Mouse (Mus musculus) intestine, embryonic 14.5 days (tissue): Measurements from ENCODE around the gene Rnf208. TPM values are rescaled to one million over a fixed set of nuclear protein-coding genes. Genes with fewer than 3 reads are reported as not detected.

ENCODE experiments used
- ATAC-seq: fragments of 200-750 bp; cut with Nextera tagmentation; replicated peaks from 2 replicates; pipeline ENCODE4 v1.8.0; 2017; ENCODE audit warnings: low read depth, moderate number of reproducible peaks, moderate TSS enrichment, moderate library complexity; ENCODE audit not compliant: low FRiP score, low TSS enrichment
- DNase-seq: peaks from one replicate; pipeline ENCODE4 v3.0.0-alpha.2; 2018; ENCODE audit warnings: low spot score
- H3K27ac ChIP-seq: fragments of 300-500 bp; sonication (generic); 2 replicates; pipeline ENCODE4 v1.5.1; 2014; ENCODE audit warnings: low read depth, mild to moderate bottlenecking, control low read depth
- H3K27me3 ChIP-seq: fragments of 300-500 bp; sonication (generic); replicated peaks from 2 replicates; pipeline ENCODE4 v1.6.1; 2014; ENCODE audit warnings: low read length, control low read depth; ENCODE audit not compliant: control insufficient read depth, insufficient read depth
- H3K36me3 ChIP-seq: fragments of 300-500 bp; sonication (generic); 2 replicates; pipeline ENCODE4 v1.6.1; 2014; ENCODE audit warnings: low read length, control low read depth; ENCODE audit not compliant: control insufficient read depth, insufficient read depth
- H3K4me1 ChIP-seq: fragments of 300-500 bp; sonication (generic); replicated peaks from 2 replicates; pipeline ENCODE4 v1.6.1; 2014; ENCODE audit warnings: low read length, control low read depth, mixed read lengths; ENCODE audit not compliant: control insufficient read depth, insufficient read depth
- H3K4me2 ChIP-seq: fragments of 300-500 bp; sonication (generic); 2 replicates; pipeline ENCODE4 v1.6.1; 2014; ENCODE audit warnings: low read length
- H3K4me3 ChIP-seq: fragments of 300-500 bp; sonication (generic); 2 replicates; pipeline ENCODE4 v1.5.1; 2014; ENCODE audit warnings: low read depth, low read length, control low read depth, mixed read lengths
- H3K9ac ChIP-seq: fragments of 300-500 bp; sonication (generic); 2 replicates; pipeline ENCODE4 v1.6.1; 2014; ENCODE audit warnings: mild to moderate bottlenecking, low read length
- H3K9me3 ChIP-seq: fragments of 300-500 bp; sonication (generic); 2 replicates; pipeline ENCODE4 v1.6.1; 2016; ENCODE audit warnings: low read length, control low read depth; ENCODE audit not compliant: control insufficient read depth
- WGBS: fragments of 180-500 bp; shearing (Covaris S2); extraction: QIAGEN DNeasy Blood & Tissue Kit; methylation state at CpG from one replicate; pipeline ENCODE4 v1.1.7; 2014; 5-methylcytosine and 5-hydroxymethylcytosine counted together
- polyA plus RNA-seq: library from polyadenylated mRNA; unstranded; fragments of >200 nt; fragmentation: Nextera tagmentation; extraction: Ambion mirVana; gene quantifications from 2 replicates; pipeline ENCODE4 v1.2.1, GENCODE M21; 2014

Gene Rnf208
- 15.7 and 18.7 TPM in 2 replicates for polyA plus RNA-seq

GRCm38 (mm10) chr2:25242101-25242506 lies at the start of gene Rnf208, which contains the start of gene Cysrt1:
Rnf208 (plus strand) TSS chr2:25242255.
Cysrt1 (minus strand) TSS chr2:25242452.
- H3K36me3 ChIP-seq, result peaks cover 8% of the 10 kb centered on the region; the same call in 1 of the 2 replicates
- H3K4me3 ChIP-seq, result peak within 1 kb of the TSS; percentile 48
- no peak within 1 kb of the TSS for H3K27ac ChIP-seq
- H3K9me3 ChIP-seq, result no peaks in the 10 kb centered on the region
- ATAC-seq (no peak; the same call in 1 of the 2 replicates), DNase-seq (no peak)
- H3K4me2 ChIP-seq, result peak within 1 kb of the TSS; percentile 94
- peaks cover 22% of the 10 kb centered on the region for H3K27me3 ChIP-seq
- under 1% methylated on average over 36 of the region's 59 CpGs for WGBS
- peak within 1 kb of the TSS; percentile 43 for H3K9ac ChIP-seq
- peaks cover 6% of the 10 kb centered on the region; the same call in 1 of the 2 replicates for H3K4me1 ChIP-seq

GRCm38 (mm10) chr2:25193330-25193770 lies 48.7 kb upstream of the Rnf208 start:
- Histone ChIP-seq H3K4me3 (no peak overlapping the region), H3K4me2 (peak overlapping the region; percentile 29), H3K27me3 (peaks cover 20% of the 10 kb centered on the region), H3K36me3 (peaks cover 1% of the 10 kb centered on the region; the same call in 1 of the 2 replicates), H3K27ac (no peak overlapping the region; the same call in 1 of the 2 replicates), H3K9me3 (no peaks in the 10 kb centered on the region), H3K4me1 (peaks cover 20% of the 10 kb centered on the region; the same call in 1 of the 2 replicates), H3K9ac (no peak overlapping the region)
- ATAC-seq (peak; percentile 75), DNase-seq (peak; percentile 88)
- under 1% methylated on average over 6 of the region's 6 CpGs for WGBS

GRCm38 (mm10) chr2:25194006-25194405 lies 48.0 kb upstream of the Rnf208 start:
- H3K4me3 ChIP-seq, result no peak overlapping the region
- no peak overlapping the region; the same call in 1 of the 2 replicates for H3K27ac ChIP-seq
- ATAC-seq (no peak), DNase-seq (no peak)
- H3K9me3 ChIP-seq, result no peaks in the 10 kb centered on the region
- peak overlapping the region; percentile 29; the same call in 1 of the 2 replicates for H3K4me2 ChIP-seq
- peaks cover 8% of the 10 kb centered on the region; the same call in 1 of the 2 replicates for H3K36me3 ChIP-seq
- H3K4me1 ChIP-seq, result peaks cover 20% of the 10 kb centered on the region; the same call in 1 of the 2 replicates
- H3K9ac ChIP-seq, result no peak overlapping the region
- WGBS, result 71% methylated on average over 5 of the region's 5 CpGs
- peaks cover 20% of the 10 kb centered on the region for H3K27me3 ChIP-seq

- H3K9ac ChIP-seq, result no peak overlapping the region
Measured at GRCm38 (mm10) chr2:25194486-25195171, 47.4 kb upstream of the Rnf208 start.

GRCm38 (mm10) chr2:25195211-25196156 lies 46.6 kb upstream of the Rnf208 start:
- Histone ChIP-seq H3K9me3 (no peaks in the 10 kb centered on the region), H3K4me2 (peak overlapping the region; percentile 58), H3K4me3 (peak overlapping the region; percentile 34), H3K27ac (peak overlapping the region; percentile 76), H3K9ac (peak overlapping the region; percentile 34; the same call in 1 of the 2 replicates), H3K36me3 (peaks cover 22% of the 10 kb centered on the region), H3K27me3 (peaks cover 20% of the 10 kb centered on the region), H3K4me1 (peaks cover 20% of the 10 kb centered on the region; the same call in 1 of the 2 replicates)
- DNase-seq, result no peak
- ATAC-seq, result peak; percentile 37
- 20% methylated on average over 55 of the region's 55 CpGs for WGBS

More at GRCm38 (mm10) chr2:25194486-25195171, 47.4 kb upstream of the Rnf208 start:
- H3K36me3 ChIP-seq, result peaks cover 14% of the 10 kb centered on the region
- H3K9me3 ChIP-seq, result no peaks in the 10 kb centered on the region
- H3K27me3 ChIP-seq, result peaks cover 20% of the 10 kb centered on the region
- ATAC-seq (no peak), DNase-seq (no peak)
- WGBS, result 82% methylated on average over 17 of the region's 17 CpGs
- H3K27ac ChIP-seq, result no peak overlapping the region
- H3K4me2 ChIP-seq, result peak overlapping the region; percentile 58
- peak overlapping the region; percentile 34; the same call in 1 of the 2 replicates for H3K4me3 ChIP-seq
- H3K4me1 ChIP-seq, result peaks cover 20% of the 10 kb centered on the region; the same call in 1 of the 2 replicates

GRCm38 (mm10) chr2:25196172-25196954 lies 45.7 kb upstream of the Rnf208 start, which contains the start of gene Tor4a:
Tor4a (minus strand) TSS chr2:25196886.
- Histone ChIP-seq H3K27ac (peak within 1 kb of the TSS; percentile 76), H3K9me3 (no peaks in the 10 kb centered on the region), H3K4me2 (peak within 1 kb of the TSS; percentile 58), H3K36me3 (peaks cover 31% of the 10 kb centered on the region), H3K4me3 (peak within 1 kb of the TSS; percentile 34), H3K27me3 (peaks cover 20% of the 10 kb centered on the region), H3K9ac (peak within 1 kb of the TSS; percentile 34; the same call in 1 of the 2 replicates), H3K4me1 (peaks cover 20% of the 10 kb centered on the region; the same call in 1 of the 2 replicates)
- WGBS, result 11% methylated on average over 8 of the region's 8 CpGs
- ATAC-seq (peak; percentile 73), DNase-seq (peak; percentile 77)

- DNase-seq, result no peak
- no peak overlapping the region for H3K4me3 ChIP-seq
- ATAC-seq, result no peak
- H3K9ac ChIP-seq, result no peak overlapping the region
- peak overlapping the region; percentile 58 for H3K4me2 ChIP-seq
- peak overlapping the region; percentile 76 for H3K27ac ChIP-seq
- H3K4me1 ChIP-seq, result peaks cover 20% of the 10 kb centered on the region; the same call in 1 of the 2 replicates
- peaks cover 20% of the 10 kb centered on the region for H3K27me3 ChIP-seq
- no peaks in the 10 kb centered on the region for H3K9me3 ChIP-seq
- 25% methylated on average over 2 of the region's 2 CpGs for WGBS
- H3K36me3 ChIP-seq, result peaks cover 39% of the 10 kb centered on the region
Measured at GRCm38 (mm10) chr2:25197191-25197590, 44.9 kb upstream of the Rnf208 start.
